Mouse (Mus musculus): ENCODE measurements around the gene Atxn7l2. TPM values are rescaled to one million over a fixed set of nuclear protein-coding genes. Genes with fewer than 3 reads are reported as not detected.
"Not testable (repeated sequence)": the region's sequence is repeated elsewhere in the genome, so short reads cannot be mapped to it uniquely, and the experiment has no call there.

The Atxn7l2 gene
- 10 to 100 TPM; 22.2 to 24.8 TPM for total RNA-seq (2021)

DNA sequence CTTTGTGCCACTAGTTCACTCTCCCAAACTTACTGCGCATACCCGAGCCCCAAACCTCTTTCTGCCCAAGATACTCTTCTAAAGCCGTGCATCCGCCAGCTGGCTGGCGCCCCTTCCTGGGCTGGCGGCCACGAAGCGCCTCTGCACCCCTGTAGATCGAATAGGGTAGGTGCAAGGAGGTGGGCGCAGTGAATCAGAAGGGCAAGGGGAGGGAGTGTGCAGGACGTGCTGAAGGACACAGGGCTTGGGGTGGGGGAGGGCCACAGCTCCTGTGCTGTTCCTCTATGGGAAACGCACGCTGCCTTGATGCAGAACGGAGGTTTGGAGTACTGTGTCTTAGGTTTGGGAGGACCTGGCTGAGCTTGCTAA lies at the start of gene Atxn7l2:
Atxn7l2 (minus strand) TSS at position 164 of the 369 bp plus-strand sequence.
- DNase-seq (ENCODE audit: extremely low spot score in 1 of 2, low spot score in 2 of 2): peak in 1 of 2 experiments; percentile 73
- intact Hi-C loops (cut with DNase I): loop anchor here (5.0 kb wide), 1 partner anchor 47 kb away; the partner anchor contains the start of gene Psma5

DNA sequence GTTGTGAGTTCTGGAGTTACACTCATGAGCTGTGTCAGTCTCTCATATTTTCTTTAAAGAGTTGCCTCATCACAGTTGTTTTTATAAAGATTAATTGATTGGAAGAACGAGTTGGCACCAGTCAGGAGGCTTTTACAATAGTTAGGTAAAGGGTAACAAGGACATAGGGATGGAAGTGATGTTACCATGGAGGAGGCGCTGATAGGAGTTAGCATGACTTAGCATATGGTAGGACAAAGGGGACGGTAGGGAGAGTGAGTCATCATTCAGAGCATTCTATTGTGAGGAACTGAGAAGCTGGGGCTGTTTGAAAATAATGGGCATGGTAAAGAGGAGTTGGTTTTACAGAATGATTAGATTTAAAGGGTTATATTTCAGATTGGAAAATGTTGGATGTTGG lies 48.6 kb upstream of the Atxn7l2 start:
- intact Hi-C loops (cut with DNase I): loop anchor here (5.0 kb wide), 1 partner anchor 47 kb away; the partner anchor contains the start of gene Atxn7l2
- no peak for DNase-seq (ENCODE audit: extremely low spot score in 1 of 2, low spot score in 2 of 2)

DNA sequence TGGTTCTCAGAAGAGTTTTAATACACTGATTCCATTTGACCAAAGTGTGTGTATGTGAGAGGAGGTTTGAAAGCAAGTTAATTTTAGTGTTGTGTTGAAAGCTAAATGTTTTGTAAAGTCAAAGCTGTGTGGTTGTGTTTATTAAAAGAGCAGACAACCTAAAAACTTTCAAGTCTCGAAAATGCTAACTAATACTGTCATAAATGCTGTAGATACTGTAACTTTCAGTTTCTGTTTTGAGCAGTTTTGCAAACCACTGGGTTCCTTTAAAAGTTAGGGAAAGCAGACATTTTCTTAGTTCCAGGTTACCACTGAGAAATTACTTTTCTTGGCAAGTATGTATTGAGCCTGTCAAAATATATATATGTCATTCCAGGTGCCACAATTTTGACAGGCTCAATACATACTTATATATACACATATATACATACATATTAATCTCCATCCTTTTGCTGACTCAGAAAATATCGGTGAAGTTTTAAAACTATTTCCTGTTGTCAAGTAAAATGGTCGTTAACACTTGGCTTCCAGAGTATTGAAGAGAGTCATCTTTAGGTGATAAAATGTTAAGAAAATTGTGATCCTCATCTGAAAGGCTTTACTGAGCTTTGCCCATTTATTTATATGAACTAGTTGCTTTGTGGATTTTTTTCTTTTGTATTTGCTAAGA lies 47.2 kb upstream of the Atxn7l2 start:
- intact Hi-C loops (cut with DNase I): loop anchor here (5.0 kb wide), 1 partner anchor 46 kb away; the partner anchor contains the start of gene Atxn7l2
- DNase-seq (ENCODE audit: extremely low spot score in 1 of 2, low spot score in 2 of 2): no peak

DNA sequence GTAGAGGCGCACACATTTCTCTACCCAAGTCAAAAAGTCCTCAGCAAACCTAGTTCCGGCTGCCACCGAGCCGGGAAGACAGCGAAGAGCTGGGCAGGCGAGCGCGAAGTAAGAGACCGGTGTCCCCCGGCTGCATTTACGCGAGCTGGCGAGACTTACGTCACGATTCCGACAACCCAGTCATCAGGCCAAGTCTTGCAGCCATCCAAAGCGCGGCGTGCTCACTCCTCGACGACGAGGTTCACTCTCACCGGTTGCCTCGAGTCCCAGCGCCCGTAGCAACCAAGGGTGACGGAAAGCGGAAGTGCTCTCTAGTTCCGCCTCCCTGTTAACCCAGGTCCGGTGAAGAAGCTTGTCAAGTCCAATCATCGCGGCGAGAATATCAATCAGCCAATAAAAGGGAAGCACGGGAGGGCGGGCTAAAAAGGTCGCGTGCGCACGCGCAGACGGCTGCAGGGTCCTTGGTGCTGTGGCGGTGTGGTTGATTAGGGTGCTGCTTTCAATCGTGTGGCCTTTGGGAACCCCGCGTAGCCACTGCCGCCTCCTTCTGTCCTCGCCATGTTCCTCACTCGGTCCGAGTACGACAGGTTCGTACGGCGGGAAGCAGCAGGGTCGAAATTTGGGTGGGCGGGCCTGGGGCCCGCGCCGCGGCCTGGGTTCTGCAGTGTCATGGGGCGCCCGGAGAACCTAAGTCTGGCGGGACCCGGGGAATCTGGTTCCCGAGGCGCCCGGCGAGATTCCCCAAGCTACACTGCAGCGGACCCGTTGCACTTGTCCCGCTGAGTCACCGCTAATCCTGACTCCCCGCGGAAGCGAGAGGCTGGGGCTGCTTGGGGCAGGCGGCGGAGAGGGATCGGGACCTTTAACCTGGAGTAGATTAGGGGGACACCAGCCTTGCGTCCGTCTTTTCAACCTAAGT lies 46.2 kb upstream of the Atxn7l2 start, which contains the start of gene Psma5:
Psma5 (plus strand) TSS at position 208 of the 919 bp plus-strand sequence.
- DNase-seq (ENCODE audit: extremely low spot score in 1 of 2, low spot score in 2 of 2): peak; percentile 95 to 96
- intact Hi-C loops (cut with DNase I): loop anchor here (5.0 kb wide), 1 partner anchor 45 kb away; the partner anchor contains the start of gene Atxn7l2

DNA sequence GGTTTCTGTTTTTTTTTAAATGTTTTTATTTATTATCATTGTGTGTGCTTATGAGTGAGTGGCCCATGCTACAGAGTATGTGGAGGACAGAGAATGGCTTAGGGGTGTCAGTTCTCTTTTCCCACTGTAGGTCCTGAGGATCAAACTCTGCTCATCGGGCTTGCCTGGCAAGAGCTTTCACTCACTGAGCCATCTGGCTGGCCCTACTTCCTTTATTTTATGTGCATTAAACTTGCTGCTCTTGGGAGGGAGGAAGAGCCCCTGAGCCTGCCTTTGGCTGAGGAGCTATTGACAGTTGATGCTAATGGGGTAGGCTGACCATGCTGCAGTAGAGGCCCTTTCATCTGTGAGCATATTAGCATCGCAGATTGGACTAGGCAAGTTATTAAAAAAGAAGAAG lies 36.1 kb upstream of the Atxn7l2 start:
- no peak for DNase-seq (ENCODE audit: extremely low spot score in 1 of 2, low spot score in 2 of 2)
- intact Hi-C loops (cut with DNase I): no loop called here

DNA sequence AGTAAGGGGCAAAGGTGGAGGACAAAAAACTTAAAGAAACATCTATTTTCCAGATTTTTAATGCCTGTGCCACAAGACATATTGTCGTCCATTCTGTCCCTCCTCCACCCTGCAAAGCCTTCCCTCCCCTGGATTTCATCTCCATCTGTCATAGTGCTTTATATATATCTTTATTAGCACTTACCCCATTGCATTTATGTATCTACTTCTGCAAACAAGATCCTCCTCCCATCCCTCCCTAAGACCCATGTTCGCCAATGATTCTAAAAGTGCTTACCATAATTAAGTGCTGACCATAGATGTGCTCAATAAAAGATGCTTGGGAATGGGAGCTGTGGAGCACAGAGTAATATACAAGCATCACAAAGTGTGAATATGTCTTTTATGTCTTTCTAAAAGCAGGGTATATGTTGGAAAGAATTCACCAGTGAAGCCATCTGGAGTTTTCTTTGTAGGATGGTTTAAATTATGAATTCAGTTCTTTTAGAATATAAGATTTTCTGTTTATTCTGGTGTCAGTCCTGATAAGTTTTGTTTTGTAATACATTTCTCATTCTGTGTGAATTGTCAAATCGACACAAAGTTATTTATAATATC lies 30.6 kb upstream of the Atxn7l2 start:
- no peak for DNase-seq (ENCODE audit: extremely low spot score in 1 of 2, low spot score in 2 of 2)
- intact Hi-C loops (cut with DNase I): no loop called here

DNA sequence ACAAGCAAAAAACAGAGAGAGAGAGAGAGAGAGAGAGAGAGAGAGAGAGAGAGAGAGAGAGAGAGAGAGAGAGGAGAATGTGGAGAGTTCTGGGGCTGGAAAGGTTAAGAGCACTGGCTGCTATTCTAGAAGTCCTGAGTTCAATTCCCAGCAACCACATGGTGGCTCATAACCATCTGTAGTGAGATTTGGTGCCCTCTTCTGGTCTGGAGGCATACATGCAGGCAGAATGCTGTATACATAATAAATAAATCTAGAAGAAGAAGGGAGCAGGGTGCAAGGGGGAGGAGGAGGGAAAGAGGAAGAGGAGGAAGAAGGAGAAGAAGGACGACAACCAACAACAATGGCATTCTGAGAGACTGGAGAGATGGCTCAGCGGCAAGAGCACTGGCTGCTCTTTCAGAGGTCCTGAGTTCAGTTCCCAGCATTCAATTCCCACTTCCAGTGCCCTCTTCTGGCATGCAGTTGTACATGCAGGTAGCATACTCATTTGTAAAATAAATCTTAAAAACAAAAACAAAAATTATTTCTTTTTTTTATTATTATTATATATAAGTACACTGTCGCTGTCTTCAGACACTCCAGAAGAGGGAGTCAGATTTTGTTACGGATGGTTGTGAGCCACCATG lies 26.9 kb upstream of the Atxn7l2 start:
- intact Hi-C loops (cut with DNase I): not testable (repeated sequence)

DNA sequence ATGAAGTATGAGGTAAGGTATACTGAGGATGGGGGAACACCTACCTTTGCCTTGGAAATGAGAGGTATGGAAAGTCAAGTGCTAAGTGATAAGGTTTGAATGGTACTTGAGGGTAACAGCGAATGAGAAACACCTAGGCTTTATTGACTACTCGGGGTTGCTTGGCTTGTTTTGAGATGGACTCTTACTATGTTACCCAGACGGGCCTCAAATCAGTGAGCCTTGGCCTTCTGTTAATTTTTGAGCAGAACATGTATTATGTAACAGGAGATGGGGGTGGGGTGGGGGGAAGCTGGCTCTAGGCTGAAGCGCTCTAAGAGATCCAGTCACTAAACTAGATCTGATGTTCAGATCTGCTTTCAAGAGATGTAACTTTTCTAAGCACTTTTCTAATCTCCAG lies 20.9 kb upstream of the Atxn7l2 start:
- intact Hi-C loops (cut with DNase I): no loop called here
- no peak for DNase-seq (ENCODE audit: extremely low spot score in 1 of 2, low spot score in 2 of 2)

More for the DNA sequence above, 26.9 kb upstream of the Atxn7l2 start:
- DNase-seq (ENCODE audit: extremely low spot score in 1 of 2, low spot score in 2 of 2): not testable (repeated sequence)

DNA sequence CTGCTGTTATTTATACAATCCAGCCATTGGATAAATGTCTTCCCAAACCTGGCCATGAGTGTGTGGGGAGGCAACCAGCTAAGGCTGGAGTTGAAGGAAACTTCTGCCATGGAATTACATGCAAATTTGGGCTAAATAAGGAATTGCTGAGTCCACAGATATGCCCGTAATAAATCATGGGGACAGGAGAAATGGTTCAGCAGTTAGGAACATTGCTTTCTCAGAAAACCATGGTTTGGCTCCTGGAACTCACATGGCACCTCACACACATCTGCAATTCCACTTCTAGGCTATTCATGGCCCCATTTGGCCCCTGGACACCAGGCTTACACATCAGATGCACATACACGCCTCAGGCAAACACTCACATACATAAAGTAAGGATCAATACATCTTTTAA lies 16.8 kb upstream of the Atxn7l2 start:
- intact Hi-C loops (cut with DNase I): no loop called here

DNA sequence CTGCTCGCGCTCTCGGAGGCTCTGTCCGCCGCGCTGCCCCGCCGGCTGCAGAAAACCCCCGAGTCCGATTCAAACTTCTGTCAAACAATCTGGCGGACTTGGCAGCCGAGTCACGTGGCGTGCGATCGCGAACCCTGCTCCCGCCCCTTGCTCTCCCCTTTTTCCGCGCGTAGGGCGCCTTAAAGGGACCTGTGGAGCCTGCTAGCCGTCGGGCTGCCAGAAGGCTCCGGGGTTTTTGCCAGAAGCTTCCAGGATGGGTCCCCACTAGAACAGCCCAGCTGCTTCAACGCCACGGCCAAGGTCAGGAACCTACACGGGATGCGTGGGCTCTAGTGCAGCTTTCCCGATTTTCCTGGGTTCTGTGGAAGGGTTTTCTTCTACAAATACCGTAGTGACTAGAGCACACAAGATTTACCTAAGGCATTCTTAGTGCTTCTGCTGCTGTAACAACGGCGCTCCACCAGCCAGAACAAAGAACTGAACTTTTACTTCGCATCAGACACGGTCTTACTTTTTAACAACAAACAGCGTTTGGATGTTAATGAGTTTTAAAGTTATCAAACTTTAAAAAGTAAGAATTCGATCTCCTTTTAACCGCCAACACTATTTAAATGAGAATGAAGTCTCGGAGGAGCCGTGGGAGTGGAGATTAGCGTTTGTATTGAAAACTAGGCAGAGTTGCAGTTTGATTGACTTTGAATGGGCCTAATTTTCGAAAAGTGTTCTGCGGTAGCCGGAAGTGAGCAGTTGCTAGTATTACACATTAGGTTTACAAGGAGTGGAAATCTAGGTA lies 16.0 kb upstream of the Atxn7l2 start, which contains the start of gene Sypl2:
Sypl2 (minus strand) TSS at position 91 of the 793 bp plus-strand sequence.
- DNase-seq (ENCODE audit: extremely low spot score in 1 of 2, low spot score in 2 of 2): peak in 1 of 2 experiments; percentile 53

More for the DNA sequence above, 16.8 kb upstream of the Atxn7l2 start:
- no peak for DNase-seq (ENCODE audit: extremely low spot score in 1 of 2, low spot score in 2 of 2)

DNA sequence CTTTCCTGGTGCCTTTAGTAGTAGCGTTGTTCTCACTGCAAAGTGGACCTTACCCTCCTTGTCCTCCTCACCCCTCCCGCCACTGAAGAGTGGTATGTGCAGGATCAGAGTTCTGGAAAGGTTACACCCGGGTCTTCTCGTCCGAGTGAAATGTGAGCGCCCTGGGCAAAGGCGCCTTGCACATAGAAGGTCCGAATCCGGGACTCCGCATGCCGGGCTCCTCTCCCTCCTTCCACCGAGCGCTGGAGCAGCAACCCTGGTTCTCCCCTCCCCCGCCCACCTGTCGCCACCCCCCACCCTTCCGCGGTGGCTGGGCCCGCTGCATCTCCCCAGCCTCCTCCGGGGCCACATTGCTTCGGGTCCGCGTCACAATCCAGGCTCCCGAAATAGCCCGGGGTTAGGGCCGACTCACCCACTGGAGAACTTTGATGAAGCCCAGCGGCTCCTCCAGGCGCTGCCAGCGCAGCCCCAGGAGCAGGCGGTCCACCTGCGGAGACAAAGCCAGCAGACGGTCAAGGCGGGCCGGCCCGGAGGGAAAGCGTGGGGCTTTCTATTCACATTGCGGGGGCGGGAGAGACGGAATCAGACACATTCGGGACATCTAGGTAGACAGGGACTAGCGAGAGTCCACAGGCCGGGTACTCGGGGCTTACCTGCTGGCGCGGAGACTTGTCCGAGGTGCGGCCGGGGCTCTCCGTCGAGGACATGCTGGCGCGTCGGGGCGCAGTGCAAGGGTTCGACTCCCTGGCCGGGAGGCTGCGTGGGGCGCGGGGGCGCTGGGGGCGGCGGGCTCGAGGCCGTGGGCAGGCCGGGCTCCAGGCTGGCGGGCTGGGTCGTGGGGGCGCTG lies 15.2 kb upstream of the Atxn7l2 start:
- no peak for DNase-seq (ENCODE audit: extremely low spot score in 1 of 2, low spot score in 2 of 2)
- intact Hi-C loops (cut with DNase I): no loop called here

More for the DNA sequence above, 16.0 kb upstream of the Atxn7l2 start, which contains the start of gene Sypl2:
- intact Hi-C loops (cut with DNase I): no loop called here

DNA sequence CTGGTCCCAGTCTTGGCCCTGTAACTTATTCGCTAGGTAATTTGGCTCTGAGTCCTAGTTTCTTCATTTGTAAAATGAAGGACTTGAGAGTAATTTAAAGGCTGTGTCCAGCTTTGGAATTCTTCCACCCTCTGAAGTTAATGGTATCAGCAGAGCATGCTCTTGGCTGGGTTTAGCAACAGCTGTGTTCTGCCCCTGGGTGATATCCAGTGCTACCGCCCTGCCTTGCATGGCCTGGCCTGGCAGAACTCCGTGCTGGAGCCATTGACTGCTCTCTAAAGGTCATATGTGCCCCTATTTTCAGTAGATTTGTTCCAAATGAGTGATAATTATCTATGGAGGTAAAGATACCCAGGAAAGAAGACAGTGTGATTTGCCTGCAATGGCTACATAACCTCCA lies 9.9 kb upstream of the Atxn7l2 start:
- no peak for DNase-seq (ENCODE audit: extremely low spot score in 1 of 2, low spot score in 2 of 2)
- intact Hi-C loops (cut with DNase I): no loop called here

DNA sequence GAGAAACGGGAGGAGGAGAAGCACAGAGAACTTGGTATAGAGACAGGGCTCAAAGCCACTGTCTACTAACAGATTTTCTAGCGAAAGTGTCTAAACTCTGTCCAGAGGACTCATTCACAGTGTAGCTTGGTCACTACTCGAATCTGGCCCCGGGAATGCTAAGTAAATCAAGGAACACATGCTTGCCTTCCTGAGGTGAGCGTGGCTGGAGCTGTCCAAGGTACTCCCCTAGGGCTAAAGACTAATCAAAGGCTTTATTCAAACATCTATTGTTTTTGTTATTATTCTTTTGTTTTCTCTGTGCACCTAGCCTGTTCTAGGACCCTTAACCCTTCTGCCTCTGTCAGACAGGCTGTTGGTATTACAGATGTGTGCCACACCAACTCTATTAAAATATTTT lies 4.0 kb upstream of the Atxn7l2 start:
- DNase-seq (ENCODE audit: extremely low spot score in 1 of 2, low spot score in 2 of 2): no peak

DNA sequence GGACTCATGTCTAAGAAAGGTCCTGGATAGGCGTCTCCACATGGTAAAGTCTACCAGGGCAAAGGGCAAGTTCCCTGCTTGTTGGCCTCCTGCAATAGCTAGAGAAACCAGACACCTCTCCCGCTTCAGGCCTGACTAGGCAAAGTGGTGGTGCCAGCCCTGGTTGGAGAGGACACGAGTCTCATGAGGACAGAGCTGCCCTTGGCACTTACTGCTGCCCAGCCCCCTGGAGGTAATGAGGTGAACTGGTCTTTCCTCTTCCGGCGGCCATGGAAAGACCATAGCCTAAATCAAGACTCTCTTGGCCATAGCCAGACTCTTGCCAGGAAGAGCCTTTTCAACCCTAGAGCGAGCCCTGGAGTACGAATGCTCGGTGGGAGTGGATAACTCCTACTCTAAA lies 1.7 kb upstream of the Atxn7l2 start:
- peak in 1 of 2 experiments; percentile 30 for DNase-seq (ENCODE audit: extremely low spot score in 1 of 2, low spot score in 2 of 2)
- intact Hi-C loops (cut with DNase I): loop anchor here (5.0 kb wide), 1 partner anchor 45 kb away; the partner anchor contains the start of gene Psma5

More for the DNA sequence above, 4.0 kb upstream of the Atxn7l2 start:
- intact Hi-C loops (cut with DNase I): loop anchor here (5.0 kb wide), 1 partner anchor 43 kb away; the partner anchor contains the start of gene Psma5

DNA sequence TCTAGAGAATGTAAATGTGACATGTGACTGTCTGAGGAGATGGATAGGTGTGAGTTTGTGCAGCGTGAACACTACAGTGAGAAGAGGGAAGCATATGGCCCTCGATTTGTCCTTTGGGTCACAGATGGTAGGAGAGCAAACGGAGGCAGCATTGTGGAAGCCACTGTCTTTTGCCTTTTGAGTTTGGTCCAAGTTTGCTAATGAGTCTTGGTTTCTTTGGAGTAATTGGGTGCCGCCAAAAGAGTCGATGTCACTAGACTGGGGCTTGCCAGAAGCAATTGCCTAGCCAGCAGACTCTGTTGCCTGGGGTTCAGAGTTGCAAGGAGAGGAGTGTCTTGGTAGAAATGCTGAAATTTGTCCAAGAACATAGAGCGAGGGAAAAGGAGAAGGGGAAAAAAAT lies 1.1 kb upstream of the Atxn7l2 start:
- intact Hi-C loops (cut with DNase I): loop anchor here (5.0 kb wide), 1 partner anchor 45 kb away; the partner anchor contains the start of gene Psma5

DNA sequence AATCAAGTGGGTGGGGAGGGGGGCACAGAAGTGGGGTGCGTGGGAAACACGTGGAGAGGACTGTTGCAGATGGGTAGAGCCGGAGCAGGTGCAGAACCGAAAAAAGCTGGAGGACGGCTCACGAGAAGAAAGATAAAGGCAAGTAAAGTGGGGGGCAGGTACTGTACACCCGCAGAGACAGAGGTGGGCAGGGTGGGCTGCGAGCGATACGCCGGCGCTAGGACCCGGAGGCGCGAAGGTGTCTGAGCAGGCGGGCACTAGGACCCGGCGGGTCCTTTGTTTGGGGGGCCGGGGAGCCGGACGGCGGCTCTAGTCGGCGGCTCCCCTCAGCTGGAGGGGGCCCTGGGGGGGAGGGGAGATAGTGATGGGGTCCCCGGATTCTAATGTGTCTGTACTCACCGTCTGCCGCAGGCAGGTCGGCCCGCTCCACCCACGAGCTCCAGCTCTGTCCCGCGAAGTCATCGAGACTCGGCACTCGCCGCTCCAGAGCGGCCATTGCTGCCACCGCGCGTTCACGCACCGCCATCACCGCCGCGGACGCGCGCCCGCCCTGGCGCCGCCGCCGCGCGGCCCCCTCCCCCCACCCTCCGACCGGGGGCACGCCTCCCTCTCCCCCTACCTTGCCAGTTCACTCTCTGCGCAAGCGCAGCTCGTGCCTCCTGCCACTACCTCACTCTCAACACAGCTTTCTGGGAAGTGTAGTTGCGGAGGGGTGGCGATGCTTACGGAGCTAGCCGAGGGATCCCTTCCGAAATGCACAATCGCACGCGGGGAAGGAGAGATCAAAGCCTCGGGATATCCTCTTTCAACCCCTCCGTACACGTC lies 576 bp downstream of the Atxn7l2 start:
- intact Hi-C loops (cut with DNase I): loop anchor here (5.0 kb wide), 1 partner anchor 47 kb away; the partner anchor contains the start of gene Psma5

More for the DNA sequence above, 1.1 kb upstream of the Atxn7l2 start:
- DNase-seq (ENCODE audit: extremely low spot score in 1 of 2, low spot score in 2 of 2): peak in 1 of 2 experiments; percentile 24

More for the DNA sequence above, 576 bp downstream of the Atxn7l2 start:
- DNase-seq (ENCODE audit: extremely low spot score in 1 of 2, low spot score in 2 of 2): peak; percentile 94 to 97
